8 mouse cellular contexts compared by ENCODE assay signal in genomic region chr5:104047200-104048105, GRCm38 (mm10). TPM values are rescaled to one million over a fixed set of nuclear protein-coding genes. Genes with fewer than 3 reads are reported as not detected.
DNase-seq lines count a peak whose midpoint lies in the region; ATAC-seq and TF ChIP-seq lines count a peak whose summit lies in the region.

No protein-coding gene starts in this region.

- H3K9me3 ChIP-seq in ES-Bruce4 (replicated peaks; ENCODE audit: control insufficient read depth, insufficient read depth, low read length, poor library complexity, severe bottlenecking): no peaks in the 10 kb centered on the region
- H3K9me3 ChIP-seq in hindbrain, postnatal 0 days (ENCODE audit: low read length): no peaks in the 10 kb centered on the region

- no peaks in the 10 kb centered on the region for H3K27me3 ChIP-seq in heart, adult 2 months (ENCODE audit: control insufficient read depth, insufficient read depth, low read length)
- no peaks in the 10 kb centered on the region for H3K27me3 ChIP-seq in ES-Bruce4 (ENCODE audit: control insufficient read depth, insufficient read depth, low read length, poor library complexity, severe bottlenecking)
- H3K27me3 ChIP-seq in hindbrain, postnatal 0 days (ENCODE audit: insufficient read depth, low read length): no peaks in the 10 kb centered on the region

- intact Hi-C loops in heart, adult 2 months (cut with DNase I): loop anchor here (10.0 kb wide), 1 partner anchor 193 kb away; no protein-coding TSS in a partner anchor
- intact Hi-C loops in left cerebral cortex, postnatal 10 days (cut with DNase I): loop anchor here (10.0 kb wide), 1 partner anchor 193 kb away; no protein-coding TSS in a partner anchor

- WGBS in heart, adult 2 months: 2% methylated on average over 19 of the region's 19 CpGs
- 9% methylated on average over 19 of the region's 19 CpGs for WGBS in hindbrain, postnatal 0 days

- H3K79me2 ChIP-seq in heart, adult 2 months (replicated peaks; ENCODE audit: control insufficient read depth, insufficient read depth, low read length): no peaks in the 10 kb centered on the region; the same call in 1 of the 2 replicates

- peak; percentile 15 to 42 for DNase-seq in heart, adult 2 months
- DNase-seq in heart, postnatal 4 days: no peak
- no peak for DNase-seq in hindbrain, postnatal 0 days (ENCODE audit: low spot score)
- peak; percentile 21 for DNase-seq in lung, postnatal 14 days
- no peak for DNase-seq in layer of hippocampus, postnatal 25 days (ENCODE audit: extremely low spot score in 1 of 2, low spot score in 1 of 2)
- DNase-seq in left cerebral cortex, postnatal 10 days (ENCODE audit: extremely low spot score in 1 of 2, low spot score in 2 of 2): no peak

- peak overlapping the region; percentile 95 for H3K9ac ChIP-seq in heart, adult 2 months (ENCODE audit: low read depth, low read length)
- H3K9ac ChIP-seq in ES-Bruce4 (ENCODE audit: low read depth, poor library complexity, severe bottlenecking): peak overlapping the region; percentile 63
- H3K9ac ChIP-seq in hindbrain, postnatal 0 days (replicated peaks; ENCODE audit: low read length): peak overlapping the region; percentile 81

- H3K4me2 ChIP-seq in hindbrain, postnatal 0 days (ENCODE audit: low read depth, low read length): peak overlapping the region; percentile 76

- no peak for ATAC-seq in hindbrain, postnatal 0 days

- peaks cover 5% of the 10 kb centered on the region for H3K4me1 ChIP-seq in heart, adult 2 months (ENCODE audit: control insufficient read depth, insufficient read depth, low read length)
- H3K4me1 ChIP-seq in ES-Bruce4 (ENCODE audit: control insufficient read depth, insufficient read depth, low read length): no peaks in the 10 kb centered on the region
- H3K4me1 ChIP-seq in embryonic fibroblast, embryonic 13.5 days (ENCODE audit: control insufficient read depth, insufficient read depth, low read length): no peaks in the 10 kb centered on the region; the same call in 1 of the 2 replicates
- H3K4me1 ChIP-seq in hindbrain, postnatal 0 days (ENCODE audit: insufficient read depth, low read length): 0 out of 2 replicates have a peak, but pooled peaks cover 5% of the 10 kb centered on the region

- peak overlapping the region; percentile 86 for H3K27ac ChIP-seq in heart, adult 2 months
- no peak overlapping the region for H3K27ac ChIP-seq in ES-Bruce4 (ENCODE audit: insufficient read depth, low read length)
- peak overlapping the region; percentile 70 for H3K27ac ChIP-seq in embryonic fibroblast, embryonic 13.5 days (ENCODE audit: insufficient read depth, low read length)
- peak overlapping the region; percentile 84 for H3K27ac ChIP-seq in hindbrain, postnatal 0 days

- TF ChIP-seq POLR2A in heart, adult 2 months (IDR thresholded peaks at IDR 0.05; ENCODE audit: insufficient read depth, low read depth, low read length): no peak
- no peak for TF ChIP-seq POLR2A in ES-Bruce4 (IDR thresholded peaks at IDR 0.05; ENCODE audit: insufficient read depth, low read length)
- no peak; the same call in 1 of the 2 replicates for TF ChIP-seq POLR2A in embryonic fibroblast, embryonic 13.5 days (IDR thresholded peaks at IDR 0.05; ENCODE audit: low read depth, low read length)

- no peak for TF ChIP-seq EP300 in heart, adult 2 months (IDR thresholded peaks at IDR 0.05; ENCODE audit: insufficient read depth, low read depth, low read length)
- TF ChIP-seq EP300 in ES-Bruce4 (IDR thresholded peaks at IDR 0.05; ENCODE audit: insufficient read depth, low read depth, low read length): no peak

- peak overlapping the region; percentile 65 for H3K4me3 ChIP-seq in heart, adult 2 months
- peak overlapping the region; percentile 93 for H3K4me3 ChIP-seq in ES-Bruce4 (ENCODE audit: low read depth, low read length)
- peak overlapping the region; percentile 79 for H3K4me3 ChIP-seq in embryonic fibroblast, embryonic 13.5 days (ENCODE audit: insufficient read depth, low read length)
- peak overlapping the region; percentile 90 for H3K4me3 ChIP-seq in hindbrain, postnatal 0 days (ENCODE audit: low read length)

- TF ChIP-seq CTCF in heart, adult 2 months (IDR thresholded peaks at IDR 0.05): no peak
- no peak for TF ChIP-seq CTCF in ES-Bruce4 (IDR thresholded peaks at IDR 0.05; ENCODE audit: low read depth, low read length)
- no peak for TF ChIP-seq CTCF in embryonic fibroblast, embryonic 13.5 days (IDR thresholded peaks at IDR 0.05; ENCODE audit: borderline replicate concordance, insufficient read depth, low read length)
- no peak for TF ChIP-seq CTCF in hindbrain, postnatal 0 days (IDR thresholded peaks at IDR 0.05; ENCODE audit: low read depth)

- peaks cover 6% of the 10 kb centered on the region for H3K36me3 ChIP-seq in heart, adult 2 months (ENCODE audit: control insufficient read depth, insufficient read depth, low read length)
- H3K36me3 ChIP-seq in ES-Bruce4 (ENCODE audit: control insufficient read depth, insufficient read depth, low read length, poor library complexity, severe bottlenecking): peaks cover 4% of the 10 kb centered on the region; the same call in 1 of the 2 replicates
- H3K36me3 ChIP-seq in hindbrain, postnatal 0 days (ENCODE audit: insufficient read depth, low read length): peaks cover 9% of the 10 kb centered on the region; the same call in 1 of the 2 replicates

RNA-seq across cellular contexts. Expression of gene Nudt9, which starts 1.3 kb away (rescaled TPM):
- total RNA-seq in heart, adult 2 months (2021): 10 to 100 TPM; 48.3 to 59.1 TPM
- 38.7 and 39.0 TPM in 2 replicates for polyA plus RNA-seq in heart, adult 2 months (2012; rRNA removed)
- total RNA-seq in heart, postnatal 4 days (2021): 10 to 100 TPM; 43.1 to 44.1 TPM
- 32.0 and 34.2 TPM in 2 replicates for polyA plus RNA-seq in ES-Bruce4 (2011; ENCODE audit: insufficient read depth, insufficient read length, low read depth, missing spikeins)
- polyA plus RNA-seq in embryonic fibroblast, embryonic 13.5 days (2011; ENCODE audit: insufficient read length, low read depth, missing spikeins): 32.8 and 35.1 TPM in 2 replicates
- total RNA-seq in hindbrain, postnatal 0 days (2014; rRNA removed): 54.9 and 59.1 TPM in 2 replicates
- polyA plus RNA-seq in hindbrain, postnatal 0 days (2015; fragmentation: Nextera tagmentation; extraction: Ambion mirVana): 72.6 and 80.2 TPM in 2 replicates
- total RNA-seq in layer of hippocampus, postnatal 25 days (2021): 10 to 100 TPM; 74.8 to 77.0 TPM
- total RNA-seq in left cerebral cortex, postnatal 10 days (2021): 10 to 100 TPM; 50.9 to 55.9 TPM

RNA-seq across cellular contexts. Expression of gene Hsd17b11, which starts 25.7 kb away (rescaled TPM):
- total RNA-seq in heart, adult 2 months (2021): 10 to 100 TPM; 23.1 to 30.8 TPM
- polyA plus RNA-seq in heart, adult 2 months (2012; rRNA removed): 14.0 and 20.6 TPM in 2 replicates
- 10 to 100 TPM; 24.0 to 26.4 TPM for total RNA-seq in heart, postnatal 4 days (2021)
- 22.0 and 25.3 TPM in 2 replicates for polyA plus RNA-seq in ES-Bruce4 (2011; ENCODE audit: insufficient read depth, insufficient read length, low read depth, missing spikeins)
- polyA plus RNA-seq in embryonic fibroblast, embryonic 13.5 days (2011; ENCODE audit: insufficient read length, low read depth, missing spikeins): 36.9 and 39.7 TPM in 2 replicates
- 15.2 and 20.5 TPM in 2 replicates for total RNA-seq in hindbrain, postnatal 0 days (2014; rRNA removed)
- 4.5 and 5.4 TPM in 2 replicates for polyA plus RNA-seq in hindbrain, postnatal 0 days (2015; fragmentation: Nextera tagmentation; extraction: Ambion mirVana)
- 10 to 100 TPM; 50.2 to 56.0 TPM for total RNA-seq in layer of hippocampus, postnatal 25 days (2021)
- total RNA-seq in left cerebral cortex, postnatal 10 days (2021): 10 to 100 TPM; 27.6 to 29.4 TPM

RNA-seq across cellular contexts. Expression of gene Gm17660, which starts 30.0 kb away (rescaled TPM):
- total RNA-seq in heart, adult 2 months (2021): not detected
- not detected in 2 replicates for polyA plus RNA-seq in heart, adult 2 months (2012; rRNA removed)
- total RNA-seq in heart, postnatal 4 days (2021): not detected
- not detected in 2 replicates for polyA plus RNA-seq in ES-Bruce4 (2011; ENCODE audit: insufficient read depth, insufficient read length, low read depth, missing spikeins)
- not detected in 2 replicates for polyA plus RNA-seq in embryonic fibroblast, embryonic 13.5 days (2011; ENCODE audit: insufficient read length, low read depth, missing spikeins)
- 0.58 TPM in 1 of 2 replicates, not detected in the other for total RNA-seq in hindbrain, postnatal 0 days (2014; rRNA removed)
- polyA plus RNA-seq in hindbrain, postnatal 0 days (2015; fragmentation: Nextera tagmentation; extraction: Ambion mirVana): 0.61 TPM in 1 of 2 replicates, not detected in the other
- under 1 TPM in 1 of 2 experiments, not detected in 1; 0.76 TPM for total RNA-seq in layer of hippocampus, postnatal 25 days (2021)
- not detected for total RNA-seq in left cerebral cortex, postnatal 10 days (2021)

Comparison
In these comparisons a context has a peak if more than half of its experiments do, and no peak if none do; other contexts are left out.
1. DNase-seq: peak in heart, adult 2 months (2 of 2) and lung, postnatal 14 days (single experiment); none in heart, postnatal 4 days (single experiment), hindbrain, postnatal 0 days (single experiment), layer of hippocampus, postnatal 25 days (0 of 2) and left cerebral cortex, postnatal 10 days (0 of 2).
2. Peak in every context shown above with its lines, with median percentiles within 50 percentile points of each other: H3K4me3 ChIP-seq and H3K9ac ChIP-seq.